In genomic region chr13:48964850-48965249, GRCm38 (mm10) we compare ENCODE assay signal across 8 mouse cellular contexts. TPM values are rescaled to one million over a fixed set of nuclear protein-coding genes. Genes with fewer than 3 reads are reported as not detected.
DNase-seq lines count a peak whose midpoint lies in the region; ATAC-seq and TF ChIP-seq lines count a peak whose summit lies in the region.

No protein-coding gene starts in this region.

- peak overlapping the region; percentile 100 for H3K4me3 ChIP-seq in erythroblast, embryonic 14.5 days (replicated peaks)
- peak overlapping the region; percentile 12 for H3K4me3 ChIP-seq in C2C12 (ENCODE audit: insufficient read depth, poor library complexity, severe bottlenecking)
- peak overlapping the region; percentile 91; the same call in 1 of the 2 replicates for H3K4me3 ChIP-seq in heart, postnatal 0 days (ENCODE audit: low read depth, low read length)
- H3K4me3 ChIP-seq in liver, embryonic 16.5 days (ENCODE audit: low read depth, low read length), result peak overlapping the region; percentile 96

- H3K79me3 ChIP-seq in C2C12 (ENCODE audit: low read depth), result peaks cover 76% of the 10 kb centered on the region

- H3K4me1 ChIP-seq in erythroblast, embryonic 14.5 days (ENCODE audit: control insufficient read depth), result peaks cover 70% of the 10 kb centered on the region
- H3K4me1 ChIP-seq in heart, postnatal 0 days (ENCODE audit: control insufficient read depth, insufficient read depth), result peaks cover 21% of the 10 kb centered on the region
- H3K4me1 ChIP-seq in liver, embryonic 16.5 days (ENCODE audit: control insufficient read depth, low read depth, low read length), result peaks cover 55% of the 10 kb centered on the region

- DNase-seq in heart, postnatal 0 days (ENCODE audit: low spot score), result no peak
- no peak for DNase-seq in thymus, postnatal 14 days
- no peak for DNase-seq in layer of hippocampus, adult 9-11 months
- DNase-seq in gastrocnemius, postnatal 36 days, result no peak

- intact Hi-C loops in gastrocnemius, postnatal 36 days (cut with DNase I), result loop anchor here (5.0 kb wide), 1 partner anchor 88 kb away; no protein-coding TSS in a partner anchor

- WGBS in heart, postnatal 0 days, result 53% methylated on average over 4 of the region's 4 CpGs
- WGBS in liver, embryonic 16.5 days (ENCODE audit: insufficient replicate concordance), result 30% methylated on average over 4 of the region's 4 CpGs

- TF ChIP-seq EP300 in heart, postnatal 0 days (IDR thresholded peaks at IDR 0.05; ENCODE audit: low read depth), result no peak

- H3K36me3 ChIP-seq in erythroblast, embryonic 14.5 days (ENCODE audit: control insufficient read depth), result peaks cover 41% of the 10 kb centered on the region
- H3K36me3 ChIP-seq in C2C12 (ENCODE audit: control insufficient read depth, insufficient read depth), result peaks cover 1% of the 10 kb centered on the region
- H3K36me3 ChIP-seq in heart, postnatal 0 days (replicated peaks; ENCODE audit: control insufficient read depth, insufficient read depth, low read length), result peaks cover 4% of the 10 kb centered on the region; the same call in 1 of the 2 replicates
- H3K36me3 ChIP-seq in liver, embryonic 16.5 days (ENCODE audit: control insufficient read depth, insufficient read depth), result no peaks in the 10 kb centered on the region

- peak overlapping the region; percentile 99 for H3K27ac ChIP-seq in heart, postnatal 0 days (ENCODE audit: low read depth)
- H3K27ac ChIP-seq in liver, embryonic 16.5 days (ENCODE audit: low read length), result peak overlapping the region; percentile 95

- H3K9me3 ChIP-seq in erythroblast, embryonic 14.5 days (ENCODE audit: control insufficient read depth, low read length), result no peaks in the 10 kb centered on the region
- H3K9me3 ChIP-seq in heart, postnatal 0 days (replicated peaks; ENCODE audit: control insufficient read depth, low read length), result no peaks in the 10 kb centered on the region
- H3K9me3 ChIP-seq in liver, embryonic 16.5 days (replicated peaks; ENCODE audit: control insufficient read depth, low read length), result no peaks in the 10 kb centered on the region

- H3K9ac ChIP-seq in heart, postnatal 0 days (replicated peaks; ENCODE audit: low read depth, low read length), result no peak overlapping the region
- H3K9ac ChIP-seq in liver, embryonic 16.5 days (ENCODE audit: low read depth, low read length), result peak overlapping the region; percentile 98

- peaks cover 89% of the 10 kb centered on the region for H3K79me2 ChIP-seq in C2C12 (ENCODE audit: control insufficient read depth, insufficient read depth)

- TF ChIP-seq CTCF in C2C12 (IDR thresholded peaks at IDR 0.05; ENCODE audit: control insufficient read depth, insufficient read depth, insufficient read length), result no peak
- no peak for TF ChIP-seq CTCF in heart, postnatal 0 days (IDR thresholded peaks at IDR 0.05; ENCODE audit: low read depth)

- no peaks in the 10 kb centered on the region for H3K27me3 ChIP-seq in erythroblast, embryonic 14.5 days (ENCODE audit: control insufficient read depth)
- no peaks in the 10 kb centered on the region for H3K27me3 ChIP-seq in C2C12 (ENCODE audit: control insufficient read depth, insufficient read depth, insufficient read length)
- no peaks in the 10 kb centered on the region for H3K27me3 ChIP-seq in heart, postnatal 0 days (ENCODE audit: control insufficient read depth, insufficient read depth, low read length)
- no peaks in the 10 kb centered on the region for H3K27me3 ChIP-seq in liver, embryonic 16.5 days (ENCODE audit: control insufficient read depth, insufficient read depth, low read depth, low read length)

- peak overlapping the region; percentile 91 for H3K4me2 ChIP-seq in heart, postnatal 0 days (ENCODE audit: low read depth, low read length)
- peak overlapping the region; percentile 93 for H3K4me2 ChIP-seq in liver, embryonic 16.5 days (ENCODE audit: low read depth, low read length)

- H3ac ChIP-seq in C2C12 (ENCODE audit: control insufficient read depth, insufficient read length, low read depth), result no peak overlapping the region

- no peak for ATAC-seq in erythroblast, adult 5-6 weeks (replicated peaks; ENCODE audit: low FRiP score, poor library complexity, severe bottlenecking)
- ATAC-seq in heart, postnatal 0 days (ENCODE audit: insufficient read depth, low read depth), result no peak
- no peak for ATAC-seq in liver, embryonic 16.5 days (ENCODE audit: low read depth)

TF ChIP-seq in C2C12, 6 proteins besides CTCF, POLR2A, EP300 and RAD21:
- no peak for TF ChIP-seq CEBPB (IDR thresholded peaks at IDR 0.05; ENCODE audit: low read depth)
- no peak for TF ChIP-seq MYOD1 (IDR thresholded peaks at IDR 0.05; ENCODE audit: control insufficient read depth, insufficient read length, low read depth)
- TF ChIP-seq MYOG (IDR thresholded peaks at IDR 0.05; ENCODE audit: control insufficient read depth, extremely low read depth, insufficient read length), result no peak
- TF ChIP-seq MAX (IDR thresholded peaks at IDR 0.05), result no peak
- TF ChIP-seq USF1 (IDR thresholded peaks at IDR 0.05; ENCODE audit: low read depth), result peak; percentile 14
- no peak for TF ChIP-seq FOSL1 (IDR thresholded peaks at IDR 0.05; ENCODE audit: insufficient read depth, low read length, poor library complexity, severe bottlenecking)

RNA-seq across cellular contexts. Expression of gene Fam120a, which starts 3.0 kb away (rescaled TPM):
- 10.7 and 10.8 TPM in 2 replicates for polyA plus RNA-seq in erythroblast, embryonic 14.5 days (2012)
- total RNA-seq in erythroblast, adult 5-6 weeks (2015; ENCODE audit: low replicate concordance), result 66.7 and 81.5 TPM in 2 replicates
- total RNA-seq in erythroblast, adult 5-6 weeks (2017; ENCODE audit: low replicate concordance), result 38.6 and 47.6 TPM in 2 replicates
- 73.5 TPM for polyA plus RNA-seq in C2C12 (2012; fragmentation: generic; extraction: Trizol)
- total RNA-seq in heart, postnatal 0 days (2014; rRNA removed; ENCODE audit: low replicate concordance), result 110 and 112 TPM in 2 replicates
- polyA plus RNA-seq in heart, postnatal 0 days (2015; fragmentation: Nextera tagmentation; extraction: Ambion mirVana), result 13.4 and 13.9 TPM in 2 replicates
- polyA plus RNA-seq in liver, embryonic 16.5 days (2015; fragmentation: Nextera tagmentation; extraction: Ambion mirVana), result 11.5 and 12.0 TPM in 2 replicates
- 100 to 1,000 TPM in 1 of 2 experiments, 10 to 100 TPM in 1; 99.8 to 105 TPM for total RNA-seq in gastrocnemius, postnatal 36 days (2021)

Comparison
In these comparisons a context has a peak if more than half of its experiments do, and no peak if none do; other contexts are left out.
1. H3K4me3 ChIP-seq: peak in every context shown above with its lines; median percentile 100 in erythroblast, embryonic 14.5 days; 96 in liver, embryonic 16.5 days; 91 in heart, postnatal 0 days; 12 in C2C12.